Mouse (Mus musculus) adrenal gland, postnatal 4 days (tissue): ENCODE measurements around the gene Erfe. TPM values are rescaled to one million over a fixed set of nuclear protein-coding genes. Genes with fewer than 3 reads are reported as not detected.

Experiments used
- DNase-seq, 2 experiments: peaks; one replicate each; pipeline ENCODE4 v3.0.0; 2021 to 2022; ENCODE audit warnings: low spot score in 2 of 2, mixed read lengths in 2 of 2
- total RNA-seq, 2 experiments: library from RNA; stranded (reverse); gene quantifications; 2 replicates each; pipeline ENCODE4 v1.2.3; 2021

Gene Erfe
- total RNA-seq, 2 experiments from 2014 or later, result 1.7 to 1.8 TPM

DNA sequence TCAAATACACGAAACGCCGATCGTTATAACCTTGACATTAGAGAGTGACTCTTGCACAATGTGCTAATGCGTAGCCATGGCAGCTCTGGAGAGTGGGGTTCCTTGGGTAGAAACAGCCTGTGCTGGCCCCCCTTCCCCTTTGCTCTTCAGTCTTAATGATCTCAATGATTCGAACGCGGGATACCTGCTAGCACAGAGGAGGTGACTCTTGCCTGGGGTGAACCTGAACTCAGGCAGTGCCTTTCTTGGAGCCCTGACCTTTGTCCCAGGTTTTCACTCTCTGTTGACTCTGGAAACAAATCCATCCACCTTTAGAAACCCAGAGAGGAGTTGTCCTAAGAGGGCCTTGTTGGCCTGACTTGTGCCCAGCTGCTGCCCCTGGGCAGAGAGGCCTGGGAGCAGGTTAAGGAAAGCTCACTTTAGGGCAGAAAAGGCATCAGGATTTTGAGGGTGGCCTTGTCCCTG, 54.4 kb downstream of the Erfe start:
- no peak for DNase-seq

Other genes with a start within 250 kb of the Erfe start
- gene Rbm44, start 221.3 kb upstream of the Erfe start, total RNA-seq, result 1 to 10 TPM in 1 of 2 experiments, under 1 TPM in 1; 0.11 to 1.1 TPM
- 10 to 100 TPM in 1 of 2 experiments, 1 to 10 TPM in 1; 10.0 to 12.2 TPM for gene Ramp1, start 186.6 kb upstream of the Erfe start, total RNA-seq
- gene Ube2f, start 116.1 kb upstream of the Erfe start, total RNA-seq, result 10 to 100 TPM; 49.7 to 52.0 TPM
- gene Scly, start 68.1 kb upstream of the Erfe start, total RNA-seq, result 10 to 100 TPM; 18.8 to 21.3 TPM
- under 1 TPM; 0.06 to 0.08 TPM for gene Espnl, start 44.4 kb upstream of the Erfe start, total RNA-seq
- gene Klhl30, start 15.4 kb upstream of the Erfe start, total RNA-seq, result 1 to 10 TPM; 1.5 to 3.5 TPM
- 100 to 1,000 TPM; 104 TPM for gene Ilkap, start 32.4 kb downstream of the Erfe start, total RNA-seq
- 10 to 100 TPM; 56.0 to 71.0 TPM for gene Hes6, start 47.6 kb downstream of the Erfe start, total RNA-seq
- 10 to 100 TPM; 23.6 to 27.1 TPM for gene Per2, start 92.9 kb downstream of the Erfe start, total RNA-seq
- 10 to 100 TPM; 10.5 to 12.6 TPM for gene Traf3ip1, start 128.2 kb downstream of the Erfe start, total RNA-seq
- 10 to 100 TPM; 19.0 to 25.7 TPM for gene Asb1, start 174.1 kb downstream of the Erfe start, total RNA-seq